Mouse (Mus musculus): ENCODE measurements at regions not wholly inside any gene's neighbourhood (a gene's known extent, or its start where the extent isn't known, plus 50 kb on each side); places are given as distances from the start of the nearest gene placed in this dataset.
A peak's percentile ranks its signal among the peaks of the same experiment; 100 is the strongest.

DNA sequence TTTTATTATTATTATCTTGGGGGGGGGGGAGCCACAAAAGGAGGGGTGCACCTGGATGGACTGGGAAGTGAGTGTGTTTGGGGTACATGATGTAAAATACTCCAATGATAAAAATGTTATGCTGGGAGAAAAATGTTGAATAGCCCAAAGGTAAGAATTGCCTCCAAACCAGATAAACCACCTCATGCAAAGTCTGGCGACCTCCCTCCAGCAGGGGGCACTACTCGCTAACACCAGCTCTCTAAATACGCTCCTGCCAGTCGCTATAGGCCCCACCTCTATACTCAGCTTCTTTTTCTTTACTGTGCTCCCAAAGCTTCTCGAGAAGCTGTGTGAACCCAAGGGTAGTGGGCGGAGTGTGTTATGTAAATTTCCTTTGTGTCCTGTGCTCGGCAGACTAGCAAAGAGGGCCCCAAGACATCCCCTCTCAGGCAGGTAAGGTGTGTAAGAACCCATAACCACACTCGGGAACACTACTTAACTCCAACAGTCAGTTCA, 357.0 kb downstream of the Wdr11 start:
- H3K4me3 ChIP-seq (ENCODE audit: low read depth, low read length), result no peak overlapping the region
- H3K4me2 ChIP-seq (ENCODE audit: low read depth, severe bottlenecking), result no peak overlapping the region
- no peak overlapping the region for H3K27ac ChIP-seq (replicated peaks; ENCODE audit: low read depth, low read length)
- no peak for ATAC-seq (ENCODE audit: insufficient number of reproducible peaks, low FRiP score, low TSS enrichment, low read depth)
- H3K36me3 ChIP-seq (ENCODE audit: control insufficient read depth, insufficient read depth, low read length), result no peaks in the 10 kb centered on the region
- WGBS, result 82% methylated on average over 8 of the region's 8 CpGs
- H3K4me1 ChIP-seq (ENCODE audit: control insufficient read depth, insufficient read depth, low read length), result no peaks in the 10 kb centered on the region
- no peaks in the 10 kb centered on the region for H3K9me3 ChIP-seq (ENCODE audit: control insufficient read depth, low read length)
- H3K9ac ChIP-seq (ENCODE audit: low read length), result no peak overlapping the region
- H3K27me3 ChIP-seq (ENCODE audit: control insufficient read depth, insufficient read depth, low read length), result no peaks in the 10 kb centered on the region
- DNase-seq (ENCODE audit: low spot score), result peak; percentile 30

DNA sequence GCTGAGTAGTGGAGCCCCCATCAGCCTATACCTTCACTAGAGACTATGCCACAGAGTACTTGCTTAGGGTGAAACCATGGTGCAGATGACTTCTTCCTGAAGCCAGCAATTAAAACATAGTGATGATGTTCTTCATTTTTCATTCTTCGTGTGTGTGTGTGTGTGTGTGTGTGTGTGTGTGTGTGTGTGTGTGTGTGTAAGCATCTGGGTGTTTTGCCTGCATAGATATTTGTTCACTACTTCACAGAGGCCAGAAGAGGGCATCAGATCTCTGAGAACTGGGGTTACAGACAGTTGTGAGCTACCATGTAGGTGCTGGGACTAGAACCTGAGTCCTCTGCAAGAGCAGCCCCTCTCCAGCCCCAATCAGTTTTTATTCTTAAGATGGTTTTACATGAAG, 358.8 kb downstream of the Wdr11 start:
- WGBS, result 87% methylated on average over 1 of the region's 1 CpGs
- no peaks in the 10 kb centered on the region for H3K4me1 ChIP-seq (ENCODE audit: control insufficient read depth, insufficient read depth, low read length)
- no peaks in the 10 kb centered on the region for H3K36me3 ChIP-seq (ENCODE audit: control insufficient read depth, insufficient read depth, low read length)
- no peak overlapping the region for H3K4me2 ChIP-seq (ENCODE audit: low read depth, severe bottlenecking)
- ATAC-seq (ENCODE audit: insufficient number of reproducible peaks, low FRiP score, low TSS enrichment, low read depth), result no peak
- H3K27ac ChIP-seq (replicated peaks; ENCODE audit: low read depth, low read length), result no peak overlapping the region
- no peak for DNase-seq (ENCODE audit: low spot score)
- H3K9ac ChIP-seq (ENCODE audit: low read length), result no peak overlapping the region
- no peak overlapping the region for H3K4me3 ChIP-seq (ENCODE audit: low read depth, low read length)
- no peaks in the 10 kb centered on the region for H3K27me3 ChIP-seq (ENCODE audit: control insufficient read depth, insufficient read depth, low read length)
- H3K9me3 ChIP-seq (ENCODE audit: control insufficient read depth, low read length), result no peaks in the 10 kb centered on the region

DNA sequence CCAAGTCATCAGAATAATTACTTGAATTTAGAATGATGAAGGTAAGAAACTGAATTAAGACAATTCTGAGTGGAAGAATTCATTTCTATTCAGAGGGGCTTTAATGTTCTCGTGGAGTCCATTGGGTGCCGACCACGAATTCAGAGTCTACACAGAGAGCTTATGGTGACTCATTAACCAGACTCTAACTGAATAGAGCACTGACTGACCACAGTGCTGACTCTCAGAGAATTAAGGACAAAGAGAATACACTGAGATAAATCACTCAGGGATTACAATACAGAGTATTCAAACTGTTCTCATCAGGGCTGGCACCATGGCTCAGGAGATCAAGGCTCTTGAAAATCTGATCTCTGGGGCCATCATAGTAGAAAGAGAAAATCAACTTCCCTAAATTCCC, 366.7 kb downstream of the Wdr11 start:
- H3K4me3 ChIP-seq (ENCODE audit: low read depth, low read length), result no peak overlapping the region
- H3K36me3 ChIP-seq (ENCODE audit: control insufficient read depth, insufficient read depth, low read length), result no peaks in the 10 kb centered on the region
- H3K4me2 ChIP-seq (ENCODE audit: low read depth, severe bottlenecking), result no peak overlapping the region
- DNase-seq (ENCODE audit: low spot score), result no peak
- no peaks in the 10 kb centered on the region for H3K9me3 ChIP-seq (ENCODE audit: control insufficient read depth, low read length)
- no peak for ATAC-seq (ENCODE audit: insufficient number of reproducible peaks, low FRiP score, low TSS enrichment, low read depth)
- H3K27me3 ChIP-seq (ENCODE audit: control insufficient read depth, insufficient read depth, low read length), result no peaks in the 10 kb centered on the region
- 80% methylated on average over 3 of the region's 3 CpGs for WGBS
- H3K4me1 ChIP-seq (ENCODE audit: control insufficient read depth, insufficient read depth, low read length), result peaks cover 14% of the 10 kb centered on the region
- no peak overlapping the region for H3K9ac ChIP-seq (ENCODE audit: low read length)
- H3K27ac ChIP-seq (replicated peaks; ENCODE audit: low read depth, low read length), result no peak overlapping the region

DNA sequence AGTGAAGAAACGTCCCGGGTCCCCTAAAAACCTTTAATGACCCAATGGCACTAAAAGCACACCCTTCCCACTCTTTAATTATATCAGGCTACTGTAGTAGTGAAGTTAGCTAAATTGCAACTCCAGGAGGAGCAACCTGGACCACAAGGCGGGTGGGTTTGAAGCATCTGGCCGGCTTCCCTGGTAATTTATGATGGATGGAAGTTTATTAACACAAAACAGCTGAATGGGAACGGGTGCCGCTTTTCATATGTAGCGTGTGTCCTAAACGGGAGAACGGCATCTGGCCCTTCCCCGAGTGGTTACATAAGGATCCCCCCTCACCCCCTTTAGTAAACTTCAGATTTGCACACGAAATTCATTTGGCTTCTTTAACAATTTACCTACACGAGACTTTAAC, 370.9 kb downstream of the Wdr11 start:
- no peak overlapping the region for H3K4me3 ChIP-seq (ENCODE audit: low read depth, low read length)
- H3K27ac ChIP-seq (replicated peaks; ENCODE audit: low read depth, low read length), result no peak overlapping the region
- peaks cover 14% of the 10 kb centered on the region for H3K4me1 ChIP-seq (ENCODE audit: control insufficient read depth, insufficient read depth, low read length)
- DNase-seq (ENCODE audit: low spot score) (peak; percentile 66), ATAC-seq (ENCODE audit: insufficient number of reproducible peaks, low FRiP score, low TSS enrichment, low read depth) (no peak)
- H3K9me3 ChIP-seq (ENCODE audit: control insufficient read depth, low read length), result no peaks in the 10 kb centered on the region
- no peak overlapping the region for H3K9ac ChIP-seq (ENCODE audit: low read length)
- peak overlapping the region; percentile 21; the same call in 1 of the 2 replicates for H3K4me2 ChIP-seq (ENCODE audit: low read depth, severe bottlenecking)
- no peaks in the 10 kb centered on the region for H3K27me3 ChIP-seq (ENCODE audit: control insufficient read depth, insufficient read depth, low read length)
- H3K36me3 ChIP-seq (ENCODE audit: control insufficient read depth, insufficient read depth, low read length), result no peaks in the 10 kb centered on the region
- 10% methylated on average over 12 of the region's 12 CpGs for WGBS

DNA sequence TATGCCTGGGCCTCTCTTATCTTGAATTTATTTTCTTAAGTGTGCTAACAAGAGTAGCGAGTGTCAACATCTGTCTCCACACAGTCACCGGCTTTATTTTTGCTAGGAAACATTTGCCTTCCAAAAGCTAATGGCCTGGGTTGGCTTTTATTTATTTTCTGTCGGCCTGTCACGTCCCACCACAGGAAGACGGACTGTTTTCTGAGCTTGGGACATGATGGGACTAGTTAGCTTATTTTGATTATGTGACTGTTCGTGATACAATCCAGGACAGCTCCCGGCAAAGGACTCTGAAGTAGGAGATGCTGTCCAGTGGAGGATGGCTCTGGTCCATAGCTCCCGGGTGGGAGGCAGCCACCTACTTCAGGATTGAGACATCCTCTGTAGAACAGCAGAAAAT, 372.5 kb downstream of the Wdr11 start:
- no peaks in the 10 kb centered on the region for H3K27me3 ChIP-seq (ENCODE audit: control insufficient read depth, insufficient read depth, low read length)
- H3K4me2 ChIP-seq (ENCODE audit: low read depth, severe bottlenecking), result no peak overlapping the region
- H3K4me3 ChIP-seq (ENCODE audit: low read depth, low read length), result no peak overlapping the region
- H3K9me3 ChIP-seq (ENCODE audit: control insufficient read depth, low read length), result no peaks in the 10 kb centered on the region
- 25% methylated on average over 8 of the region's 8 CpGs for WGBS
- H3K36me3 ChIP-seq (ENCODE audit: control insufficient read depth, insufficient read depth, low read length), result no peaks in the 10 kb centered on the region
- ATAC-seq (ENCODE audit: insufficient number of reproducible peaks, low FRiP score, low TSS enrichment, low read depth), result no peak
- H3K27ac ChIP-seq (replicated peaks; ENCODE audit: low read depth, low read length), result no peak overlapping the region
- H3K9ac ChIP-seq (ENCODE audit: low read length), result no peak overlapping the region
- DNase-seq (ENCODE audit: low spot score), result no peak
- H3K4me1 ChIP-seq (ENCODE audit: control insufficient read depth, insufficient read depth, low read length), result peaks cover 14% of the 10 kb centered on the region

DNA sequence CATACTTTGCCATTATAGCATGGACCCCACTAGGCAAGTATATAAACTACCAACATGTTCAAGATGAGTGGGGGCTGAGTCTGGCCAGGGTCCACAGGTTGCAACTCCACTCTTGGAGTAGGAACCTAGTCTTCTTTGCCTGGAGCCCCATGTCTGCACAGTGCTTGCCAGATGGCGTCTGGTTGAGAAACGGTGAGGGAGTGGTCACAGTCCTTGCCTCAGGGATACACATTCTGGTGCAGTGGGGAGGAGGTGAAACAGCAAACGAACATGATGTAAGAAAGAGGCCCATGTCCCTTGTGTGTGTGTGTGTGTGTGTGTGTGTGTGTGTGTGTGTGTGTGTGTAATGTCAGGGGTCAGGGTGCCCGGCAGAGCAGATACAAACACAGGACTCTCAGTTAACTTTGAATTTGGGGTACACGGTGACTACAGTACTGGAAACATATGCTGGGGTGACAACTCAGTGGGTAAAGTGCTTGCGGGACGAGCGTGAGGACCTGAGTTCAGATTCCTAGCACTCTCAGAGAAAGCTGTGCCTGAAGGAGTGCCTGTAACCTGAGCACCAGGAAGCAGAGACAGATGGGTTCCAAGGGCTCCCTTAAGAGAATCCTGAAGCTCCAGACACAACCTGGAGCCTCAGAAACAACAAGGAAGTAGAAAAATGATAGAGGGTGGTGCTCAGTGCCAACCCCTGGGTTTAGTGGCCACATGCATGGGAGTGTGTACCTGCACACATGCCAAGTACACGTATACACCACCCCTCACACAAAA, 373.8 kb downstream of the Wdr11 start:
- Histone ChIP-seq H3K4me3 (ENCODE audit: low read depth, low read length) (no peak overlapping the region), H3K27me3 (ENCODE audit: control insufficient read depth, insufficient read depth, low read length) (no peaks in the 10 kb centered on the region), H3K27ac (replicated peaks; ENCODE audit: low read depth, low read length) (no peak overlapping the region), H3K9ac (ENCODE audit: low read length) (no peak overlapping the region), H3K9me3 (ENCODE audit: control insufficient read depth, low read length) (no peaks in the 10 kb centered on the region), H3K4me2 (ENCODE audit: low read depth, severe bottlenecking) (no peak overlapping the region), H3K4me1 (ENCODE audit: control insufficient read depth, insufficient read depth, low read length) (peaks cover 14% of the 10 kb centered on the region), H3K36me3 (ENCODE audit: control insufficient read depth, insufficient read depth, low read length) (no peaks in the 10 kb centered on the region)
- WGBS, result 62% methylated on average over 9 of the region's 9 CpGs
- ATAC-seq (ENCODE audit: insufficient number of reproducible peaks, low FRiP score, low TSS enrichment, low read depth), result no peak
- peak; percentile 46 for DNase-seq (ENCODE audit: low spot score)

DNA sequence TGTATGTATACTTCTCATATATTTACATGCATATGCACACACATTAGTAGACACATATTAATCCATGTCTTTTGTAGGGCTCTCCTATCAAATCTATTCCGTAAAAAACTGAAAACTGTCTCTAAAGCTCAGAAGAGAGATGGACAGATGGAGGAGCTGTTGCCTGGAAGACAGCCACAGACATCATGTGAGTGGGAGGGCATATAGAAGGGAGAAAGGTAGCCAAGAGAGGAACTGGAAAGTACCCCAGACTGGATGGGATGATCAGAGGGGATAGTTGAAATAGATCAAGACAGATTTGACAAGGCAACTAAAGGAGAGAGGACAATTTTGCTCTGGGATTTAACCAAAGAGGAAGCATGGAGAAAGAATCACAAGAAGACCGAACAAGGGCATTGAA, 375.1 kb downstream of the Wdr11 start:
- Histone ChIP-seq H3K9ac (ENCODE audit: low read length) (no peak overlapping the region), H3K9me3 (ENCODE audit: control insufficient read depth, low read length) (no peaks in the 10 kb centered on the region), H3K27me3 (ENCODE audit: control insufficient read depth, insufficient read depth, low read length) (no peaks in the 10 kb centered on the region), H3K27ac (replicated peaks; ENCODE audit: low read depth, low read length) (no peak overlapping the region), H3K4me3 (ENCODE audit: low read depth, low read length) (no peak overlapping the region), H3K4me1 (ENCODE audit: control insufficient read depth, insufficient read depth, low read length) (peaks cover 9% of the 10 kb centered on the region), H3K36me3 (ENCODE audit: control insufficient read depth, insufficient read depth, low read length) (no peaks in the 10 kb centered on the region), H3K4me2 (ENCODE audit: low read depth, severe bottlenecking) (no peak overlapping the region)
- 94% methylated on average over 2 of the region's 2 CpGs for WGBS
- ATAC-seq (ENCODE audit: insufficient number of reproducible peaks, low FRiP score, low TSS enrichment, low read depth) (no peak), DNase-seq (ENCODE audit: low spot score) (no peak)

DNA sequence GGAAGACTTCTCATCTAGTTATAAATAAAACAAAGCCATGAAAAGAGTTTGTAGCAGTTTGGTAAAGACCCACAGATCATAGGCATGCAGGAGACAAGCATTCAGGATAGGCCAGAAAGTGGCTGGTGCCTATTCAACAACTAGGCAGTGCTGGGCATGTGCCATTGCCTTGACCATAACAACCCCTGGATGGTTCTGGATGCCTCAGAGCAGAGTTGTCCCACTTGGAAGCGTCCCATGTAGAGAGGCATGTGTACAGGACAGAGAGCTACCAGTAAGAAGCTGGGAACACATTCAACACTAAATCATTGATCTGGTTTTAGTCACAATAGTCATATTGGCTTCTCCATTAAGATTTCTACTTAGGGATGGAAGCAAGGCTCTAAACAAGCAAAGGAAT, 378.5 kb downstream of the Wdr11 start:
- no peak overlapping the region for H3K9ac ChIP-seq (ENCODE audit: low read length)
- ATAC-seq (ENCODE audit: insufficient number of reproducible peaks, low FRiP score, low TSS enrichment, low read depth) (no peak), DNase-seq (ENCODE audit: low spot score) (no peak)
- no peaks in the 10 kb centered on the region for H3K4me1 ChIP-seq (ENCODE audit: control insufficient read depth, insufficient read depth, low read length)
- H3K9me3 ChIP-seq (ENCODE audit: control insufficient read depth, low read length), result no peaks in the 10 kb centered on the region
- H3K27ac ChIP-seq (replicated peaks; ENCODE audit: low read depth, low read length), result no peak overlapping the region
- H3K27me3 ChIP-seq (ENCODE audit: control insufficient read depth, insufficient read depth, low read length), result no peaks in the 10 kb centered on the region
- WGBS, result 90% methylated on average over 1 of the region's 1 CpGs
- no peaks in the 10 kb centered on the region for H3K36me3 ChIP-seq (ENCODE audit: control insufficient read depth, insufficient read depth, low read length)
- H3K4me2 ChIP-seq (ENCODE audit: low read depth, severe bottlenecking), result no peak overlapping the region
- no peak overlapping the region for H3K4me3 ChIP-seq (ENCODE audit: low read depth, low read length)

DNA sequence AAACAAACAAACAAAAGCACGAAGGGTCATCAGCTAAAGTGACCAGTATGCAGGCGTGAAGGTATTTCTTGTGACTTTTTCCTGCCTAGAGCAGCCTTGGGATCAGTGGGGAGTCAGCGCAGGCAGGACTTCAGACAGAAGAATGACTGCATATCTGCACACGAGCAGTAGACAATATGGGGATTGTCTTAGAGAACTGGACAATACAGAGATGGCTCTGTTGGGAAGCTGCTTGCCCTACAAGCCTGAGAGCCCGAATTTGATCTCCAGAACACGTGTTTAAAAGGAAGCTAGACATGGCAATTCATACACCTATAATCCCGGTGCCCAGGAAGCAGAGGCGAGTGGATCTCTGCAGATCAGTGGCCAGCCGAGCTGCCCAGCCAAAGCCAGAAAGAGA, 382.5 kb downstream of the Wdr11 start:
- Histone ChIP-seq H3K9ac (ENCODE audit: low read length) (no peak overlapping the region), H3K27me3 (ENCODE audit: control insufficient read depth, insufficient read depth, low read length) (no peaks in the 10 kb centered on the region), H3K9me3 (ENCODE audit: control insufficient read depth, low read length) (no peaks in the 10 kb centered on the region), H3K27ac (replicated peaks; ENCODE audit: low read depth, low read length) (no peak overlapping the region), H3K4me3 (ENCODE audit: low read depth, low read length) (no peak overlapping the region), H3K4me1 (ENCODE audit: control insufficient read depth, insufficient read depth, low read length) (no peaks in the 10 kb centered on the region), H3K36me3 (ENCODE audit: control insufficient read depth, insufficient read depth, low read length) (no peaks in the 10 kb centered on the region), H3K4me2 (ENCODE audit: low read depth, severe bottlenecking) (no peak overlapping the region)
- ATAC-seq (ENCODE audit: insufficient number of reproducible peaks, low FRiP score, low TSS enrichment, low read depth) (no peak), DNase-seq (ENCODE audit: low spot score) (no peak)
- WGBS, result 86% methylated on average over 9 of the region's 9 CpGs
